Mouse (Mus musculus): ENCODE results near the gene P4ha3. TPM values are rescaled to one million over a fixed set of nuclear protein-coding genes. Genes with fewer than 3 reads are reported as not detected.

P4ha3 gene
- polyA plus RNA-seq, 1 experiment: 12.2 TPM

- Histone ChIP-seq H3ac (ENCODE audit: control insufficient read depth, insufficient read length, low read depth) (no peak overlapping the region), H3K79me2 (ENCODE audit: control insufficient read depth, insufficient read depth) (no peaks in the 10 kb centered on the region), H3K79me3 (ENCODE audit: low read depth) (no peaks in the 10 kb centered on the region), H3K4me3 (ENCODE audit: insufficient read depth, poor library complexity, severe bottlenecking) (no peak overlapping the region), H3K27me3 (ENCODE audit: control insufficient read depth, insufficient read depth, insufficient read length) (no peaks in the 10 kb centered on the region), H3K36me3 (ENCODE audit: control insufficient read depth, insufficient read depth) (peaks cover 1% of the 10 kb centered on the region)
- no peak for TF ChIP-seq CEBPB (IDR thresholded peaks at IDR 0.05; ENCODE audit: low read depth)
- TF ChIP-seq CTCF (IDR thresholded peaks at IDR 0.05; ENCODE audit: control insufficient read depth, insufficient read depth, insufficient read length): no peak
- TF ChIP-seq USF1 (IDR thresholded peaks at IDR 0.05; ENCODE audit: low read depth): no peak
- no peak for TF ChIP-seq MAX (IDR thresholded peaks at IDR 0.05)
- TF ChIP-seq MYOG (IDR thresholded peaks at IDR 0.05; ENCODE audit: control insufficient read depth, extremely low read depth, insufficient read length): no peak
These were observed 38.4 kb downstream of the P4ha3 start for GRCm38 (mm10) chr7:100323721-100324120.

GRCm38 (mm10) chr7:100325482-100325881 lies 40.2 kb downstream of the P4ha3 start:
- Histone ChIP-seq H3K79me2 (ENCODE audit: control insufficient read depth, insufficient read depth) (no peaks in the 10 kb centered on the region), H3K4me3 (ENCODE audit: insufficient read depth, poor library complexity, severe bottlenecking) (no peak overlapping the region), H3K27me3 (ENCODE audit: control insufficient read depth, insufficient read depth, insufficient read length) (no peaks in the 10 kb centered on the region), H3ac (ENCODE audit: control insufficient read depth, insufficient read length, low read depth) (no peak overlapping the region), H3K36me3 (ENCODE audit: control insufficient read depth, insufficient read depth) (peaks cover 6% of the 10 kb centered on the region), H3K79me3 (ENCODE audit: low read depth) (no peaks in the 10 kb centered on the region)
- TF ChIP-seq FOSL1 (IDR thresholded peaks at IDR 0.05; ENCODE audit: insufficient read depth, low read length, poor library complexity, severe bottlenecking): no peak
- TF ChIP-seq CTCF (IDR thresholded peaks at IDR 0.05; ENCODE audit: control insufficient read depth, insufficient read depth, insufficient read length): peak; percentile 15

GRCm38 (mm10) chr7:100327514-100327913 lies 42.2 kb downstream of the P4ha3 start:
- Histone ChIP-seq H3K79me2 (ENCODE audit: control insufficient read depth, insufficient read depth) (no peaks in the 10 kb centered on the region), H3K36me3 (ENCODE audit: control insufficient read depth, insufficient read depth) (peaks cover 6% of the 10 kb centered on the region), H3K4me3 (ENCODE audit: insufficient read depth, poor library complexity, severe bottlenecking) (no peak overlapping the region), H3ac (ENCODE audit: control insufficient read depth, insufficient read length, low read depth) (no peak overlapping the region), H3K27me3 (ENCODE audit: control insufficient read depth, insufficient read depth, insufficient read length) (no peaks in the 10 kb centered on the region), H3K79me3 (ENCODE audit: low read depth) (no peaks in the 10 kb centered on the region)
- TF ChIP-seq USF1 (IDR thresholded peaks at IDR 0.05; ENCODE audit: low read depth): no peak
- no peak for TF ChIP-seq CEBPB (IDR thresholded peaks at IDR 0.05; ENCODE audit: low read depth)

GRCm38 (mm10) chr7:100328636-100329035 lies 43.3 kb downstream of the P4ha3 start:
- no peak overlapping the region for H3ac ChIP-seq (ENCODE audit: control insufficient read depth, insufficient read length, low read depth)
- no peak for TF ChIP-seq CEBPB (IDR thresholded peaks at IDR 0.05; ENCODE audit: low read depth)
- no peak for TF ChIP-seq MAX (IDR thresholded peaks at IDR 0.05)
- TF ChIP-seq USF1 (IDR thresholded peaks at IDR 0.05; ENCODE audit: low read depth): no peak
- no peak for TF ChIP-seq MYOD1 (IDR thresholded peaks at IDR 0.05; ENCODE audit: control insufficient read depth, insufficient read length, low read depth)
- no peak for TF ChIP-seq MYOG (IDR thresholded peaks at IDR 0.05; ENCODE audit: control insufficient read depth, extremely low read depth, insufficient read length)
- no peak for TF ChIP-seq CTCF (IDR thresholded peaks at IDR 0.05; ENCODE audit: control insufficient read depth, insufficient read depth, insufficient read length)
- TF ChIP-seq FOSL1 (IDR thresholded peaks at IDR 0.05; ENCODE audit: insufficient read depth, low read length, poor library complexity, severe bottlenecking): no peak
- no peaks in the 10 kb centered on the region for H3K79me2 ChIP-seq (ENCODE audit: control insufficient read depth, insufficient read depth)
- H3K27me3 ChIP-seq (ENCODE audit: control insufficient read depth, insufficient read depth, insufficient read length): no peaks in the 10 kb centered on the region
- no peak overlapping the region for H3K4me3 ChIP-seq (ENCODE audit: insufficient read depth, poor library complexity, severe bottlenecking)
- peaks cover 14% of the 10 kb centered on the region for H3K36me3 ChIP-seq (ENCODE audit: control insufficient read depth, insufficient read depth)
- no peaks in the 10 kb centered on the region for H3K79me3 ChIP-seq (ENCODE audit: low read depth)

GRCm38 (mm10) chr7:100331269-100331668 lies 45.9 kb downstream of the P4ha3 start:
- no peaks in the 10 kb centered on the region for H3K79me3 ChIP-seq (ENCODE audit: low read depth)
- peaks cover 26% of the 10 kb centered on the region for H3K36me3 ChIP-seq (ENCODE audit: control insufficient read depth, insufficient read depth)
- no peaks in the 10 kb centered on the region for H3K79me2 ChIP-seq (ENCODE audit: control insufficient read depth, insufficient read depth)
- no peak overlapping the region for H3K4me3 ChIP-seq (ENCODE audit: insufficient read depth, poor library complexity, severe bottlenecking)
- H3ac ChIP-seq (ENCODE audit: control insufficient read depth, insufficient read length, low read depth): no peak overlapping the region
- no peaks in the 10 kb centered on the region for H3K27me3 ChIP-seq (ENCODE audit: control insufficient read depth, insufficient read depth, insufficient read length)
- no peak for TF ChIP-seq USF1 (IDR thresholded peaks at IDR 0.05; ENCODE audit: low read depth)
- no peak for TF ChIP-seq MAX (IDR thresholded peaks at IDR 0.05)
- no peak for TF ChIP-seq CTCF (IDR thresholded peaks at IDR 0.05; ENCODE audit: control insufficient read depth, insufficient read depth, insufficient read length)
- no peak for TF ChIP-seq MYOD1 (IDR thresholded peaks at IDR 0.05; ENCODE audit: control insufficient read depth, insufficient read length, low read depth)
- TF ChIP-seq FOSL1 (IDR thresholded peaks at IDR 0.05; ENCODE audit: insufficient read depth, low read length, poor library complexity, severe bottlenecking): no peak
- no peak for TF ChIP-seq MYOG (IDR thresholded peaks at IDR 0.05; ENCODE audit: control insufficient read depth, extremely low read depth, insufficient read length)
- TF ChIP-seq CEBPB (IDR thresholded peaks at IDR 0.05; ENCODE audit: low read depth): no peak

GRCm38 (mm10) chr7:100335921-100336320 lies 50.6 kb downstream of the P4ha3 start:
- Histone ChIP-seq H3K79me2 (ENCODE audit: control insufficient read depth, insufficient read depth) (no peaks in the 10 kb centered on the region), H3ac (ENCODE audit: control insufficient read depth, insufficient read length, low read depth) (no peak overlapping the region), H3K36me3 (ENCODE audit: control insufficient read depth, insufficient read depth) (peaks cover 26% of the 10 kb centered on the region), H3K4me3 (ENCODE audit: insufficient read depth, poor library complexity, severe bottlenecking) (no peak overlapping the region), H3K79me3 (ENCODE audit: low read depth) (no peaks in the 10 kb centered on the region), H3K27me3 (ENCODE audit: control insufficient read depth, insufficient read depth, insufficient read length) (no peaks in the 10 kb centered on the region)
- TF ChIP-seq USF1 (IDR thresholded peaks at IDR 0.05; ENCODE audit: low read depth) (no peak), CTCF (IDR thresholded peaks at IDR 0.05; ENCODE audit: control insufficient read depth, insufficient read depth, insufficient read length) (no peak), MYOG (IDR thresholded peaks at IDR 0.05; ENCODE audit: control insufficient read depth, extremely low read depth, insufficient read length) (no peak), FOSL1 (IDR thresholded peaks at IDR 0.05; ENCODE audit: insufficient read depth, low read length, poor library complexity, severe bottlenecking) (no peak), MAX (IDR thresholded peaks at IDR 0.05) (no peak), CEBPB (IDR thresholded peaks at IDR 0.05; ENCODE audit: low read depth) (no peak), MYOD1 (IDR thresholded peaks at IDR 0.05; ENCODE audit: control insufficient read depth, insufficient read length, low read depth) (no peak)
